Mouse (Mus musculus) kidney, postnatal 14 days (tissue): ENCODE data around the gene Gss.

Experiments
- DNase-seq: peaks from one replicate; pipeline ENCODE4 v3.0.0; 2022; ENCODE audit warnings: mixed read lengths

Gss gene

DNA sequence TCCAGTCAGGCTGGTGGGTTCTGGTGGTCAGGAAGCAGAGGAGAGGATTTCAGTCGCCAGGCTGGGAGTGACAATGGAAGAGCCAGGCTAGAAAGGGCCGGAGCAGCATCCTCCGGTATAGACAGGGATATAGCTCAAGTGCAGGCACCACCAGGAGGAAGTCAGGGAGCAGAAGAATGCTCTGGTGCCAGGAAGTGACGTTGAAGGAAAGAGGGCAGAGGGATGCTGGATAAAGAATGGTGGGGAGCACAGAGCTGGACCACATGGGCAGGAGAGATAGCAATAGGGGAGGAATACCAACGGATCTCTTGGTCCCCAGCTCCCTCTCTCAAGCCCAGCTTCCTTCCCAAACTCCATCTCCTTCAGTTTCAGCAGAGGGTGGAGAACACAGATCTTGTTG is 79.1 kb downstream of the Gss start:
- DNase-seq, result no peak
